9 mouse cellular contexts compared by ENCODE assay signal in genomic region chr7:120934716-120935115, GRCm38 (mm10). TPM values are rescaled to one million over a fixed set of nuclear protein-coding genes. Genes with fewer than 3 reads are reported as not detected.
DNase-seq lines count a peak whose midpoint lies in the region; TF ChIP-seq lines count a peak whose summit lies in the region.
"Had no signal": no experiment of that assay in that cellular context is flagged by ENCODE, and none has a peak within 500 bp of the region (broad histone marks: within the 10 kb centered on the region; RNA-seq: fewer than 3 reads in every experiment).

No protein-coding gene starts in this region.

- no peak overlapping the region for H3K9ac ChIP-seq in MEL (ENCODE audit: control insufficient read depth, low read depth, low read length, poor library complexity, severe bottlenecking)
- H3K9ac ChIP-seq: heart, embryonic 13.5 days had no signal

- intact Hi-C loops in heart, postnatal 36 days (cut with DNase I): loop anchor here (1.0 to 5.0 kb wide), 3 partner anchors 58 to 186 kb away; no protein-coding TSS in a partner anchor
- intact Hi-C loops in left cerebral cortex, adult 2 months (cut with DNase I): loop anchor here (1.0 to 2.0 kb wide), 2 partner anchors 130 to 186 kb away; no protein-coding TSS in a partner anchor

- peak; percentile 84 for TF ChIP-seq RAD21 in MEL (IDR thresholded peaks at IDR 0.05; ENCODE audit: low read depth, low read length)

- DNase-seq in layer of hippocampus, adult 2 months (ENCODE audit: low spot score in 2 of 2): peak; percentile 29 to 60
- DNase-seq in layer of hippocampus, adult 9-10 months (ENCODE audit: low spot score): no peak
- peak; percentile 74 for DNase-seq in MEL (ENCODE audit: low read depth, low spot score)
- DNase-seq in c-Kit-positive CD71-positive TER-119-positive erythroid progenitor cells, embryonic 14.5 days (ENCODE audit: low spot score): peak; percentile 76
- DNase-seq in heart, postnatal 36 days: peak; percentile 59 to 61
- peak; percentile 43 to 56 for DNase-seq in left cerebral cortex, adult 2 months (ENCODE audit: extremely low spot score in 1 of 2, low spot score in 2 of 2)
- DNase-seq in naive thymus-derived CD4-positive, alpha-beta T cell, adult 2 months (ENCODE audit: low read depth): peak; percentile 75
- DNase-seq in thymus, postnatal 4 days: peak; percentile 65

- H3K9me3 ChIP-seq in MEL (replicated peaks; ENCODE audit: insufficient read depth, low read length): no peaks in the 10 kb centered on the region
- H3K9me3 ChIP-seq: heart, embryonic 13.5 days had no signal

- H3K27ac ChIP-seq in layer of hippocampus, adult 2 months: no peak overlapping the region
- H3K27ac ChIP-seq in MEL (ENCODE audit: control insufficient read depth, low read depth, low read length): no peak overlapping the region
- H3K27ac ChIP-seq in left cerebral cortex, adult 2 months: no peak overlapping the region
- H3K27ac ChIP-seq: heart, embryonic 13.5 days had no signal

- no peak overlapping the region for H3K4me3 ChIP-seq in layer of hippocampus, adult 2 months
- no peak overlapping the region for H3K4me3 ChIP-seq in MEL (ENCODE audit: control insufficient read depth in 1 of 2, insufficient read depth in 1 of 2, low read depth in 2 of 2, low read length in 2 of 2)
- no peak overlapping the region for H3K4me3 ChIP-seq in left cerebral cortex, adult 2 months
- H3K4me3 ChIP-seq: heart, embryonic 13.5 days had no signal

- no peak for TF ChIP-seq POLR2A in MEL (IDR thresholded peaks at IDR 0.05; ENCODE audit: control insufficient read depth in 1 of 2, insufficient read depth in 1 of 2, low read depth in 1 of 2, low read length in 2 of 2, poor library complexity in 1 of 2)

- TF ChIP-seq EP300 in MEL (IDR thresholded peaks at IDR 0.05; ENCODE audit: low read depth in 1 of 2, low read length in 2 of 2): no peak

- H3K27me3 ChIP-seq in MEL (ENCODE audit: control insufficient read depth in 1 of 2, insufficient read depth in 2 of 2, low read length in 2 of 2): no peaks in the 10 kb centered on the region
- H3K27me3 ChIP-seq: heart, embryonic 13.5 days had no signal

- peaks cover 0 to 22% of the 10 kb centered on the region in 2 experiments; a peak in 3 of 4 replicates for H3K36me3 ChIP-seq in MEL (ENCODE audit: control insufficient read depth in 1 of 2, insufficient read depth in 2 of 2, low read length in 2 of 2)

- no peaks in the 10 kb centered on the region for H3K79me2 ChIP-seq in MEL (ENCODE audit: control insufficient read depth, insufficient read depth, low read length, poor library complexity)

- peaks cover 0 to 5% of the 10 kb centered on the region in 2 experiments; a peak in 1 of 4 replicates for H3K4me1 ChIP-seq in MEL (ENCODE audit: control insufficient read depth in 1 of 2, insufficient read depth in 2 of 2, low read length in 2 of 2)
- H3K4me1 ChIP-seq: heart, embryonic 13.5 days had no signal

- peak; percentile 92 for TF ChIP-seq CTCF in layer of hippocampus, adult 2 months (conservative IDR thresholded peaks at IDR 0.05)
- TF ChIP-seq CTCF in MEL (IDR thresholded peaks at IDR 0.05 in 2 of 3, conservative IDR thresholded peaks at IDR 0.05 in 1 of 3; ENCODE audit: control insufficient read depth in 1 of 3, insufficient read depth in 1 of 3, low read depth in 2 of 3, low read length in 3 of 3, poor library complexity in 1 of 3, severe bottlenecking in 1 of 3): peak; percentile 73 to 88 (median 79)
- peak; percentile 83 for TF ChIP-seq CTCF in left cerebral cortex, adult 2 months (IDR thresholded peaks at IDR 0.05)

TF ChIP-seq in MEL, 35 proteins besides CTCF, POLR2A, EP300 and RAD21:
- TF ChIP-seq SMC3 (IDR thresholded peaks at IDR 0.05; ENCODE audit: low read depth, low read length) (peak; percentile 81), ZC3H11A (IDR thresholded peaks at IDR 0.05; ENCODE audit: low read depth, low read length) (peak; percentile 80), JUND (IDR thresholded peaks at IDR 0.05; ENCODE audit: low read depth, low read length) (no peak)

RNA-seq across cellular contexts. Expression of gene Polr3e, which starts 17.2 kb away (rescaled TPM):
- total RNA-seq in layer of hippocampus, adult 2 months (2021): 10 to 100 TPM; 26.3 to 27.0 TPM
- total RNA-seq in MEL (2012; rRNA removed): 39.1 and 39.4 TPM in 2 replicates
- polyA plus RNA-seq in MEL (2012; ENCODE audit: insufficient read depth in 1 of 2, insufficient read length in 2 of 2, low read depth in 1 of 2, low replicate concordance in 2 of 2, missing spikeins in 1 of 2): 10 to 100 TPM in 1 of 2 experiments, not detected in 1; 50.1 TPM
- 10 to 100 TPM in 1 of 2 experiments, 1 to 10 TPM in 1; 8.2 to 10.5 TPM for total RNA-seq in heart, postnatal 36 days (2021)
- 10 to 100 TPM; 26.4 to 27.8 TPM for total RNA-seq in left cerebral cortex, adult 2 months (2021)

RNA-seq across cellular contexts. Expression of gene Cdr2, which starts 47.4 kb away (rescaled TPM):
- total RNA-seq in layer of hippocampus, adult 2 months (2021): 1 to 10 TPM; 3.6 to 4.4 TPM
- 12.9 and 15.8 TPM in 2 replicates for total RNA-seq in MEL (2012; rRNA removed)
- polyA plus RNA-seq in MEL (2012; ENCODE audit: insufficient read depth in 1 of 2, insufficient read length in 2 of 2, low read depth in 1 of 2, low replicate concordance in 2 of 2, missing spikeins in 1 of 2): 10 to 100 TPM in 1 of 2 experiments, not detected in 1; 17.4 TPM
- 10 to 100 TPM; 12.5 to 14.6 TPM for total RNA-seq in heart, postnatal 36 days (2021)
- total RNA-seq in left cerebral cortex, adult 2 months (2021): 1 to 10 TPM; 9.5 to 9.8 TPM

RNA-seq across cellular contexts. Expression of gene Mfsd13b, which starts 47.6 kb away (rescaled TPM):
- 1 to 10 TPM; 1.2 to 1.8 TPM for total RNA-seq in layer of hippocampus, adult 2 months (2021)
- not detected in 2 replicates for total RNA-seq in MEL (2012; rRNA removed)
- polyA plus RNA-seq in MEL (2012; ENCODE audit: insufficient read depth in 1 of 2, insufficient read length in 2 of 2, low read depth in 1 of 2, low replicate concordance in 2 of 2, missing spikeins in 1 of 2): under 1 TPM in 1 of 2 experiments, not detected in 1; 0.17 TPM
- total RNA-seq in heart, postnatal 36 days (2021): not detected
- total RNA-seq in left cerebral cortex, adult 2 months (2021): under 1 TPM; 0.44 to 0.86 TPM
